Mouse (Mus musculus) cerebellum, adult 2 months (tissue): ENCODE measurements around the gene Srf.

ENCODE experiments used
- CTCF ChIP-seq: fragments of 200-500 bp; IDR thresholded peaks from 2 replicates; pipeline ENCODE4 v1.5.1; 2011; ENCODE audit warnings: low read depth, mild to moderate bottlenecking, control low read depth, low read length, moderate library complexity, borderline replicate concordance; ENCODE audit not compliant: insufficient read depth
- POLR2A ChIP-seq: fragments of 200-500 bp; IDR thresholded peaks from 2 replicates; pipeline ENCODE4 v1.6.1; 2011; ENCODE audit warnings: low read length, control low read depth, borderline replicate concordance; ENCODE audit not compliant: insufficient read depth

DNA sequence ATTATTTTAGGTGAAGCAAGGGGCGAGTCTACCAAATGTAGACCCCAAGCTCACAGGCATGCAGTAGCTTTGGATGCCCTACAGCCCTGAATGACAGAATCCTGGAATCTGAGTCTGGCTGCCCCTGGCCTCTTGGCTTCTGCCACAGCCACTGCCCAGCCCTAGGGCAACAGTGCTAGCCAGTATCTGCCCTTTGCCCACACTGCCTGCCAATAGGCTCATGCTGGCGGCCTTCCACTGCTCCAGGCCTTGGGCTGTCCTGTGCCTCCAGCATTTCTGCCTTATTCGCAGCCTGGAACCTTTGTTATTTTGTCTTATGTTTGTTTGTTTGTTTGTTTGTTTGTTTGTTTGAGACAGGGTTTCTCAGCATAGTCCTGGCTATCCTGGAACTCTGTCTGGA, 50.4 kb downstream of the Srf start:
- TF ChIP-seq POLR2A (no peak), CTCF (no peak)
